Mouse (Mus musculus): ENCODE data around the gene Pgpep1l. TPM values are rescaled to one million over a fixed set of nuclear protein-coding genes. Genes with fewer than 3 reads are reported as not detected.

Gene Pgpep1l
- polyA plus RNA-seq, 1 experiment from 2014 or later, result not detected

- no peak for ATAC-seq (ENCODE audit: borderline replicate concordance, extremely low read depth, low FRiP score, low TSS enrichment)
- WGBS, result 84% methylated on average over 3 of the region's 3 CpGs
Observed at GRCm38 (mm10) chr7:68250902-68251301, 13.1 kb downstream of the Pgpep1l start.

GRCm38 (mm10) chr7:68250411-68250810 lies 13.6 kb downstream of the Pgpep1l start:
- Histone ChIP-seq H3K9me3 (no peaks in the 10 kb centered on the region), H3K4me1 (no peaks in the 10 kb centered on the region), H3K9ac (no peak overlapping the region), H3K36me3 (no peaks in the 10 kb centered on the region), H3K27ac (no peak overlapping the region), H3K4me3 (no peak overlapping the region), H3K27me3 (no peaks in the 10 kb centered on the region), H3K4me2 (no peak overlapping the region)
- 48% methylated on average over 1 of the region's 1 CpGs for WGBS
- ATAC-seq (ENCODE audit: borderline replicate concordance, extremely low read depth, low FRiP score, low TSS enrichment), result no peak

More at GRCm38 (mm10) chr7:68250902-68251301, 13.1 kb downstream of the Pgpep1l start:
- Histone ChIP-seq H3K27ac (no peak overlapping the region), H3K9me3 (no peaks in the 10 kb centered on the region), H3K4me2 (no peak overlapping the region), H3K4me1 (no peaks in the 10 kb centered on the region), H3K27me3 (no peaks in the 10 kb centered on the region), H3K36me3 (no peaks in the 10 kb centered on the region), H3K4me3 (no peak overlapping the region), H3K9ac (no peak overlapping the region)

- Histone ChIP-seq H3K4me2 (no peak overlapping the region), H3K36me3 (no peaks in the 10 kb centered on the region), H3K9me3 (no peaks in the 10 kb centered on the region), H3K27me3 (no peaks in the 10 kb centered on the region), H3K4me3 (no peak overlapping the region), H3K4me1 (no peaks in the 10 kb centered on the region), H3K9ac (no peak overlapping the region), H3K27ac (no peak overlapping the region)
- no peak for ATAC-seq (ENCODE audit: borderline replicate concordance, extremely low read depth, low FRiP score, low TSS enrichment)
- WGBS, result 65% methylated on average over 8 of the region's 8 CpGs
Observed at GRCm38 (mm10) chr7:68246249-68246648, 17.8 kb downstream of the Pgpep1l start.

GRCm38 (mm10) chr7:68245681-68246080 lies 18.4 kb downstream of the Pgpep1l start:
- Histone ChIP-seq H3K4me2 (no peak overlapping the region), H3K9ac (no peak overlapping the region), H3K27me3 (no peaks in the 10 kb centered on the region), H3K9me3 (no peaks in the 10 kb centered on the region), H3K27ac (no peak overlapping the region), H3K36me3 (no peaks in the 10 kb centered on the region), H3K4me3 (no peak overlapping the region), H3K4me1 (no peaks in the 10 kb centered on the region)
- no peak for ATAC-seq (ENCODE audit: borderline replicate concordance, extremely low read depth, low FRiP score, low TSS enrichment)
- 44% methylated on average over 4 of the region's 4 CpGs for WGBS

GRCm38 (mm10) chr7:68241205-68241604 lies 22.8 kb downstream of the Pgpep1l start:
- no peaks in the 10 kb centered on the region for H3K27me3 ChIP-seq
- H3K9me3 ChIP-seq, result no peaks in the 10 kb centered on the region
- no peak overlapping the region for H3K4me2 ChIP-seq
- no peaks in the 10 kb centered on the region for H3K36me3 ChIP-seq
- 72% methylated on average over 9 of the region's 9 CpGs for WGBS
- ATAC-seq (ENCODE audit: borderline replicate concordance, extremely low read depth, low FRiP score, low TSS enrichment), result no peak
- no peak overlapping the region for H3K27ac ChIP-seq
- H3K9ac ChIP-seq, result no peak overlapping the region
- no peak overlapping the region for H3K4me3 ChIP-seq
- no peaks in the 10 kb centered on the region for H3K4me1 ChIP-seq

- Histone ChIP-seq H3K27me3 (no peaks in the 10 kb centered on the region), H3K4me1 (peaks cover under 1% of the 10 kb centered on the region; the same call in 1 of the 2 replicates), H3K27ac (no peak overlapping the region), H3K36me3 (no peaks in the 10 kb centered on the region), H3K4me3 (no peak overlapping the region), H3K9me3 (no peaks in the 10 kb centered on the region), H3K9ac (no peak overlapping the region), H3K4me2 (no peak overlapping the region)
- WGBS, result 51% methylated on average over 11 of the region's 11 CpGs
- ATAC-seq (ENCODE audit: borderline replicate concordance, extremely low read depth, low FRiP score, low TSS enrichment), result no peak
Observed at GRCm38 (mm10) chr7:68239220-68239827, 24.7 kb downstream of the Pgpep1l start.

GRCm38 (mm10) chr7:68236817-68237216 lies 27.2 kb downstream of the Pgpep1l start:
- 76% methylated on average over 8 of the region's 8 CpGs for WGBS
- H3K27ac ChIP-seq, result no peak overlapping the region
- no peaks in the 10 kb centered on the region for H3K27me3 ChIP-seq

GRCm38 (mm10) chr7:68233619-68234223 lies 30.3 kb downstream of the Pgpep1l start:
- WGBS, result 13% methylated on average over 13 of the region's 13 CpGs
- no peak overlapping the region for H3K9ac ChIP-seq
- peak; percentile 70; the same call in 1 of the 2 replicates for ATAC-seq (ENCODE audit: borderline replicate concordance, extremely low read depth, low FRiP score, low TSS enrichment)
- no peak overlapping the region for H3K4me3 ChIP-seq
- H3K27ac ChIP-seq, result peak overlapping the region; percentile 57
- H3K4me1 ChIP-seq, result peaks cover 17% of the 10 kb centered on the region
- H3K9me3 ChIP-seq, result no peaks in the 10 kb centered on the region
- H3K36me3 ChIP-seq, result peaks cover 9% of the 10 kb centered on the region
- peak overlapping the region; percentile 21 for H3K4me2 ChIP-seq
- H3K27me3 ChIP-seq, result no peaks in the 10 kb centered on the region

More at GRCm38 (mm10) chr7:68236817-68237216, 27.2 kb downstream of the Pgpep1l start:
- Histone ChIP-seq H3K9me3 (no peaks in the 10 kb centered on the region), H3K36me3 (no peaks in the 10 kb centered on the region), H3K9ac (no peak overlapping the region), H3K4me1 (peaks cover 17% of the 10 kb centered on the region), H3K4me3 (no peak overlapping the region), H3K4me2 (no peak overlapping the region)
- ATAC-seq (ENCODE audit: borderline replicate concordance, extremely low read depth, low FRiP score, low TSS enrichment), result no peak

- WGBS, result 92% methylated on average over 5 of the region's 5 CpGs
- Histone ChIP-seq H3K4me3 (no peak overlapping the region), H3K27ac (peak overlapping the region; percentile 16), H3K4me2 (no peak overlapping the region), H3K4me1 (peaks cover 20% of the 10 kb centered on the region), H3K9ac (no peak overlapping the region), H3K27me3 (no peaks in the 10 kb centered on the region), H3K9me3 (no peaks in the 10 kb centered on the region), H3K36me3 (peaks cover 12% of the 10 kb centered on the region)
- no peak for ATAC-seq (ENCODE audit: borderline replicate concordance, extremely low read depth, low FRiP score, low TSS enrichment)
Observed at GRCm38 (mm10) chr7:68232521-68232920, 31.5 kb downstream of the Pgpep1l start.

- WGBS, result 86% methylated on average over 9 of the region's 9 CpGs
- no peak for ATAC-seq (ENCODE audit: borderline replicate concordance, extremely low read depth, low FRiP score, low TSS enrichment)
Observed at GRCm38 (mm10) chr7:68230831-68231230, 33.2 kb downstream of the Pgpep1l start.

GRCm38 (mm10) chr7:68228491-68228890 lies 35.5 kb downstream of the Pgpep1l start:
- WGBS, result 46% methylated on average over 6 of the region's 6 CpGs

More at GRCm38 (mm10) chr7:68230831-68231230, 33.2 kb downstream of the Pgpep1l start:
- Histone ChIP-seq H3K9ac (no peak overlapping the region), H3K9me3 (no peaks in the 10 kb centered on the region), H3K27ac (no peak overlapping the region), H3K36me3 (peaks cover 26% of the 10 kb centered on the region), H3K27me3 (no peaks in the 10 kb centered on the region), H3K4me2 (no peak overlapping the region), H3K4me3 (no peak overlapping the region), H3K4me1 (peaks cover 20% of the 10 kb centered on the region)

GRCm38 (mm10) chr7:68227621-68228020 lies 36.4 kb downstream of the Pgpep1l start:
- ATAC-seq (ENCODE audit: borderline replicate concordance, extremely low read depth, low FRiP score, low TSS enrichment), result no peak
- Histone ChIP-seq H3K9me3 (no peaks in the 10 kb centered on the region), H3K36me3 (peaks cover 44% of the 10 kb centered on the region), H3K4me3 (no peak overlapping the region), H3K27me3 (no peaks in the 10 kb centered on the region), H3K9ac (no peak overlapping the region), H3K27ac (no peak overlapping the region), H3K4me2 (no peak overlapping the region), H3K4me1 (peaks cover 8% of the 10 kb centered on the region)
- WGBS, result 73% methylated on average over 4 of the region's 4 CpGs

More at GRCm38 (mm10) chr7:68228491-68228890, 35.5 kb downstream of the Pgpep1l start:
- no peak overlapping the region for H3K27ac ChIP-seq
- no peaks in the 10 kb centered on the region for H3K27me3 ChIP-seq
- peaks cover 43% of the 10 kb centered on the region for H3K36me3 ChIP-seq
- peaks cover 11% of the 10 kb centered on the region for H3K4me1 ChIP-seq
- no peak for ATAC-seq (ENCODE audit: borderline replicate concordance, extremely low read depth, low FRiP score, low TSS enrichment)
- H3K9ac ChIP-seq, result no peak overlapping the region
- no peak overlapping the region for H3K4me3 ChIP-seq
- H3K4me2 ChIP-seq, result no peak overlapping the region
- no peaks in the 10 kb centered on the region for H3K9me3 ChIP-seq
